Mouse (Mus musculus) neutrophil, adult 83 days (primary cell): ENCODE measurements around the gene Atp5d. TPM values are rescaled to one million over a fixed set of nuclear protein-coding genes. Genes with fewer than 3 reads are reported as not detected.

Experiments
- total RNA-seq, 2 experiments: library from RNA; stranded (reverse); gene quantifications; one replicate each; pipeline ENCODE4 v1.2.4; 2023

Gene Atp5d
- total RNA-seq: 100 to 1,000 TPM; 122 to 126 TPM

GRCm38 (mm10) chr10:80138553-80139438 lies at the start of gene Atp5d:
Gene Atp5d (plus strand): TSS chr10:80138632.

GRCm38 (mm10) chr10:80105460-80105859 lies 33.0 kb upstream of the Atp5d start, which contains the start of gene Sbno2:
Gene Sbno2 (minus strand): TSS chr10:80105571.

DNA sequence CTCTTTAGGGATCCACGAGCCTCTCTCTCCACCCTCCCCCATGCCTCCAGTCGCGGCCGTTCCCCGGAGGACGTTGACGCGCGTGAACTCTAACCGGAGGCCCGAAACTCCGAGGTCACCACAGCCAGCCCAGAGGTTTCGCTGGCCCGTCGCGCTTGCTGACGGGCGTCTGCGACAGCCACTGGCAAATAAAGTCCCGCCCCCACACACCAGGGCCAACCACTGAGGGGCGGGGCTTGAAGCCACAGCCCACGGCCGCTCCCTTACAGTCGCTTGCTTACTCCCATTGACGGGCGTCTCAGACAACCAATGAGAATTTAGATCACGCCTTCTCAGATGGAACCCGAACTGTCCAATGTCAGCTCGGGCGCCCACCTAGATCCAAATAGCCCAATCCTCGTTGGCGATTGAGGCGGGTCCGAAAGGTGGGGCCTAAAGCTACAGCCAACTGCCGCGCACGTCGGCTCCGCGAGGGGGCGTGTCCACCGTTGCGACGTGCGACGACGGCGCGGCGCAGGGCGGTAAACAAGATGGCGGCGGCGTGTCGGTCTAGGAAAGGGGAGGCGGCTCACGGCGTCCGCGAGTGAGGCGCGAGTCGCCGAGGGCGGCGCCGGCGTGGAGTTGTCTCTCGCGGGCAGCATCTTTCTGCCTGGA lies 23.0 kb upstream of the Atp5d start, which contains the start of gene Stk11:
Stk11 (plus strand) TSS at position 514 of the 654 bp plus-strand sequence.

DNA sequence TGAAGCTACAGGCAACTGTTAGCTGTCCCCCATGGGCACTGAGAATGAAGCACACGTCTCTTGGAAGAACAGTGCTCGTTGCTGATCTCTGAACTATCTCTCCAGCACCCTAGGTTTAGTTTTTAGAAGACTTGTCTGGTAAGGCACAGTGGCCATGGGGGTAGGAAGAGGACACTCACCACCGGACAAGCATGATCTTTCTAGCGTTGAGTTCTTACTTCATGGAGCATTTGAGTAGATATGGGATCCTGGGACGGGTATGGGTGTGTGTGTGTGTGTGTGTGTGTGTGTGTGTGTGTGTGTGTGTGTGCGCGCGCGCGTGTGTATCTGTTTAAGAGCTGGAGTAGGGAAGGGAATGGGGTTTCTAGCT lies 2.2 kb downstream of the Atp5d start, which contains the start of gene Cbarp:
Cbarp (minus strand) TSS at position 170 of the 370 bp plus-strand sequence.

DNA sequence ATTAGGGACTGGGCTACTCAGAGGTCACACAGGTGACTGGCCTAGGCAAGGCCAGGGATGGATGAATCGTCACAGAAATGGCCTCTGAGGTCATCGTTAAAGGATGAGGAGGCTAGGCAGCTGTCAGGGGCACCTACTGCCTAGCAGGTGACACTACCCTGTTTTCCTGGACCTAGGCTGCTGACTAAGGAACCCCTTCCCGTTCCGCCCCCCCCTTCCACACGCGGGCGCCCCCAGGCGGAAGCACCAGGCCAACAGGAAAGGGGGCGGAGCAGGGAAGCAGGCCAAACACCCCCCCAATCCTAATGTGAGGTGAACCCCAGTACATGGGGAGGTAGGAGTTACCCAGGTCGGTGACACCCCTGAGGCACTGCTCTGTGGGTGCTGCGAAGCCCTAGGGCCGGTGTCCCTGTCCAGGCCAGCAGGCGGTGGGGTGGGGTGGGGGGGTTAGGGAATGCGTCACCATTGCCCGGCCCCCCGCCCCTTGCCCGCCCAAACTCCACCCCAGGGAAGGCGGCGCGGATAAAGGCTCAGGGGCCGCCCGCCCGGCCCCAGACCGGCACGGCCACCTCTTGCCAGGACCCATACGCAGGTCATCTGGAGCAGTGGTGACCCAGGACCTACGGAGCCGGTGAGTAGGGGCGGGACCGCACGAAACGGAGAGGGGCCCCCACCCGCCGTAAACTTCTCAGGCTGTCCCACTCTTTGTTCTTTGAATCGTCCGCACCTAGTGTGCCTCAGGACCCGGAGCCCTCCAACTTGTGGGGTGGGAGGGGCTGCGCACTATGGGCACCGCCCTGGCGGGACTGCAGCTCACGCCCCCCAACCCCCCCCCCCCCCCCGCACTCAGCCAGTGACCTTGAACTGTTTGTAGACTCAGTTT lies 9.5 kb downstream of the Atp5d start, which contains the start of gene Midn:
Midn (plus strand) TSS at position 554 of the 883 bp plus-strand sequence.

GRCm38 (mm10) chr10:80165392-80166128 lies 27.1 kb downstream of the Atp5d start, which contains the start of gene Cirbp:
Gene Cirbp (plus strand): TSS chr10:80165985.

DNA sequence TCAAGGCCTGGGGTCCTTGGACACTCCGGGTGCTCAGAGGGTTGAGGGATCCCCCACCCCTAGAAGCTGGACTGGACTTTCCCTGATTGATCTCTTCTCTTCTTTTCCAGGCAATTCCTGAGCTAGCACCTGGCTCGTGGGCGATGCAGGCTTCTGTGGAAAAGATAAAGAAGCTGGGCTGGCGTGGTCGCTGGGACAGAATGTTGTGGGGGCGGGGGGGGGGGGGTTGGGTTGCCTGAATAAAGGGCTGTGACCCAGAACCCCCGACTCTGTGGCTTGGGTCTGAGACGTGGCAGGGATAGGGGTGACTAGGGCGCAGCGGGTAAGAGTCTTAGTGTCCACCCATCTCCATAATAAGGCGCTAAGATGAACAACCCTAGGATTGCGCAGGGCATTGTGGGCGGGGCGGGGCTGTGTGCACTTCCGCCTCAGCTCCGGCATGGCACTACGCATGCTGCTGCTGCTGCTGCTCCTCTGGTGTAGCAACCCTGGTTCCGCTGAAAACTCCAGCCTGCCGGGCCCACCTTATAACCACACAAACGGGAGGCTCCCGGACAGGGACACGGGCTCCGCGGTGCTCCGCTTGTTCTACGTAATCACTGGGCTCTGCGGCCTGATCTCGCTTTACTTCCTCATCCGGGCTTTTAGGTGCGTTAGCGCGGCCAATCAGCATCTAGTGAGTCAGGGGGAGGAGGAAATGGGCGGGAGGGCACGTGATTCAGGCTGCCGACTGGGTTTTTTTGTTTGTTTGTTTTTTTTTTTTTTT lies 34.3 kb downstream of the Atp5d start, which contains the start of gene 1600002K03Rik:
1600002K03Rik (plus strand) TSS at position 418 of the 766 bp plus-strand sequence.

DNA sequence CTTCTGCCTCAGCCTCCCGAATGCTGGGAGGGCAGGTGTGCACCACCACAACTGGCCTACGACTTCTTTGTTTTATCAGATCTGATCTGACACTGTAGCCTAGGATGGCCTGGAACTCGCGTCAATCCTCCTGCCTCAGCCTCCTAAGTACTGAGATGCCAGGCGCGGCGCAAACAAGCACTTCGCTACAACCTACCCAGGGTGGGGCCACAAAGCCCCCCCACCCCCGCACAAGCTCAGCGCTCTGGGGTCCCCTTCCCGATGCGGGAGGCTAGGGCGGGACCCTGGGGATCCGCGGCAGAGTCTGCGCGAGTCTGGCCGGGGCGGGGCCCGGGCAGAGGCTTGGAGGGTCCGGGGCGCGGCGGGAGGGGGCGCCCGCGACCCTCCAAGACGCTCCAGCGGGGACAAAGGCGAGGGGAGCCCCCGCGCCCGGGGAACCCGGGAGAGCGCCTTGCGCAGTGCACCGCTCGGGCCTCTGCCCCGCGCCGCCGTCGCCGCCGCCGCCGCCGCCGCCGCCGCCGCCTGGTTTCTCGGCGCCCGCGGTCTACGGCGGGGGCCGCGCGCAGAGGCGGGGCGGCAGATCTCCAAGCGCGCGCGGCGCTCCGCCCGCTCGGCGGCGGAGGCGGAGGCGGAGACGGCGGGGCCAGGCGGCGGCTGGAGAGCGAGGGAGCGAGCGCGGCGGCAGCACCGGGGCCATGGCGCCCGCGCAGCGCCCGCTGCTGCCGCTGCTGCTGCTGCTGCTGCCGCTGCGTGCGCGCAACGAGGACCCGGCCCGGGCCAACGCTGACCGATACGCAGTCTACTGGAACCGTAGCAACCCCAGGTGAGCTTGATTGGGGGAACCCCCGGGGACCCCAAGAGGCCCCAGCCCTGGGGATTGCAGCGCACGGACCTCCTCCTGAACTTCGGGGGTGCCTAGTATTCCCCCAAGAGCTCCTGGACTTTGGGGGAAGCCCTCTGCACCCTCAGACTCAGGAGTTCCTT lies 40.9 kb downstream of the Atp5d start, which contains the start of gene Efna2:
Efna2 (plus strand) TSS at position 415 of the 984 bp plus-strand sequence.

Other genes with a start within 250 kb of the Atp5d start
- under 1 TPM in 1 of 2 experiments, not detected in 1; 0.46 TPM for gene Cfd, start 247.8 kb upstream of the Atp5d start, total RNA-seq
- 10 to 100 TPM; 33.3 to 34.5 TPM for gene Med16, start 229.7 kb upstream of the Atp5d start, total RNA-seq
- gene Gm26602, start 227.8 kb upstream of the Atp5d start, total RNA-seq: not detected
- gene Kiss1r, start 221.7 kb upstream of the Atp5d start, total RNA-seq: 1 to 10 TPM; 4.2 to 5.2 TPM
- gene R3hdm4, start 217.4 kb upstream of the Atp5d start, total RNA-seq: 100 to 1,000 TPM; 448 to 486 TPM
- 100 to 1,000 TPM; 176 to 193 TPM for gene Arid3a, start 211.6 kb upstream of the Atp5d start, total RNA-seq
- 1 to 10 TPM; 8.5 to 9.7 TPM for gene Wdr18, start 178.5 kb upstream of the Atp5d start, total RNA-seq
- under 1 TPM in 1 of 2 experiments, not detected in 1; 0.20 TPM for gene Grin3b, start 167.9 kb upstream of the Atp5d start, total RNA-seq
- gene Tmem259, start 154.3 kb upstream of the Atp5d start, total RNA-seq: 10 to 100 TPM; 64.3 to 74.9 TPM
- gene Cnn2, start 150.0 kb upstream of the Atp5d start, total RNA-seq: 100 to 1,000 TPM; 518 to 532 TPM
- 100 to 1,000 TPM; 108 to 114 TPM for gene Abca7, start 142.1 kb upstream of the Atp5d start, total RNA-seq
- 100 to 1,000 TPM; 413 to 426 TPM for gene Arhgap45, start 122.0 kb upstream of the Atp5d start, total RNA-seq
- gene Polr2e, start 98.8 kb upstream of the Atp5d start, total RNA-seq: 10 to 100 TPM; 40.4 to 41.4 TPM
- 100 to 1,000 TPM; 313 to 334 TPM for gene Gpx4, start 91.5 kb upstream of the Atp5d start, total RNA-seq
- gene Sbno2, start 33.1 kb upstream of the Atp5d start, total RNA-seq: 100 to 1,000 TPM; 125 to 162 TPM
- gene Stk11, start 22.8 kb upstream of the Atp5d start, total RNA-seq: 100 to 1,000 TPM; 175 to 179 TPM
- gene Cbarp, start 2.2 kb downstream of the Atp5d start, total RNA-seq: 1 to 10 TPM; 1.3 to 1.7 TPM
- 100 to 1,000 TPM; 232 to 270 TPM for gene Midn, start 9.6 kb downstream of the Atp5d start, total RNA-seq
- gene Cirbp, start 27.4 kb downstream of the Atp5d start, total RNA-seq: 10 to 100 TPM; 33.5 to 40.3 TPM
- 1 to 10 TPM; 5.4 to 6.7 TPM for gene 1600002K03Rik, start 34.3 kb downstream of the Atp5d start, total RNA-seq
- under 1 TPM in 1 of 2 experiments, not detected in 1; 0.24 TPM for gene Efna2, start 40.9 kb downstream of the Atp5d start, total RNA-seq
- 10 to 100 TPM; 32.2 to 32.6 TPM for gene Mum1, start 87.8 kb downstream of the Atp5d start, total RNA-seq
- 10 to 100 TPM; 62.6 to 65.8 TPM for gene Ndufs7, start 110.5 kb downstream of the Atp5d start, total RNA-seq
- gene Gamt, start 122.4 kb downstream of the Atp5d start, total RNA-seq: 1 to 10 TPM; 4.8 to 8.8 TPM
- gene Dazap1, start 122.9 kb downstream of the Atp5d start, total RNA-seq: 100 to 1,000 TPM in 1 of 2 experiments, 10 to 100 TPM in 1; 96.6 to 113 TPM
- 100 to 1,000 TPM; 865 to 877 TPM for gene Rps15, start 153.8 kb downstream of the Atp5d start, total RNA-seq
- gene Apc2, start 157.3 kb downstream of the Atp5d start, total RNA-seq: not detected
- gene 2310011J03Rik, start 181.9 kb downstream of the Atp5d start, total RNA-seq: 10 to 100 TPM; 21.5 to 26.4 TPM
- under 1 TPM in 1 of 2 experiments, not detected in 1; 0.66 TPM for gene Pcsk4, start 190.9 kb downstream of the Atp5d start, total RNA-seq
- 1 to 10 TPM; 3.3 to 3.6 TPM for gene Reep6, start 191.3 kb downstream of the Atp5d start, total RNA-seq
- under 1 TPM; 0.53 to 0.55 TPM for gene Adamtsl5, start 209.8 kb downstream of the Atp5d start, total RNA-seq
- gene Plk5, start 217.8 kb downstream of the Atp5d start, total RNA-seq: not detected
- 1 to 10 TPM; 3.3 to 4.2 TPM for gene Mex3d, start 249.0 kb downstream of the Atp5d start, total RNA-seq